9 mouse cellular contexts compared by ENCODE assay signal in the genomic region with DNA sequence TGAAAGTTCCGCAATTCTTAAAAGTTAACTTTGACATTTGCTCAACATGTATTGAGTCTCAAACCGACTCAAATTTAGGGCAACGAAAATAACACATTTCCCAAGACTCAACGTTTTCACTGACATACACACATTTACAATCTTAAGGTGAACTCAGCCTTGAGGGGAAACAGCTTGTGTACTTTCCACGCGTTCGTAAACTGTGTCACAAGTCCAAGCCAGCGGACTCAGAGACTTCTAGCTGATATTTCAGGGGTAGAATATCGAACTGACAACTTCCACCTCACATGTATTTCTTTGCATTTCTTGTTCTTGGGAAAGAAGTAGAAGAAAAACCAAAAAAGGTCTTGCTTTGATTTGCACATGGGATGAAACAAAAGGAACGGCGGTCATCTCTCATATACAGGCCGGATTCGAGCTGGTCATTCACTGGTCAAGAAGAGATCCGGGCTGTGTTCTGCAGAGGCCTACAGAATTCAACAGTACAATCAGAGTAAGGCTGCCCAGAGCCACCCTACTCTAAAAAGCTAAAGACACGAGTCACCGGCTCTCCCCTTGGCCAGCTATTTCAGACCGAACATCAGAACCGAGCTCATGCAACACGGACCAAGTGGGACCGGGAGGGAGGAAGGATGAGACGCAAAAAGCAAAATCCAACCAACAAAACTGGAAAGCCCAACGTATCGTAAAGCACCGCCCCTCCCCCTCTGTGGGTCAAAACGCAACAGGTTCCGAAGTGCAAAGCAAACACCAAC. TPM values are rescaled to one million over a fixed set of nuclear protein-coding genes. Genes with fewer than 3 reads are reported as not detected.
DNase-seq lines count a peak whose midpoint lies in the region; ATAC-seq and TF ChIP-seq lines count a peak whose summit lies in the region.
"Had no signal": no experiment of that assay in that cellular context is flagged by ENCODE, and none has a peak within 500 bp of the region (broad histone marks: within the 10 kb centered on the region; RNA-seq: fewer than 3 reads in every experiment).

No protein-coding gene starts in this region.

- no peaks in the 10 kb centered on the region for H3K9me3 ChIP-seq in lung, embryonic 15.5 days
- H3K9me3 ChIP-seq in forebrain, embryonic 11.5 days (ENCODE audit: control insufficient read depth, low read length), result no peaks in the 10 kb centered on the region
- no peaks in the 10 kb centered on the region for H3K9me3 ChIP-seq in intestine, embryonic 16.5 days (ENCODE audit: control insufficient read depth, low read length)

- ATAC-seq in lung, embryonic 15.5 days (ENCODE audit: borderline replicate concordance, extremely low read depth, low FRiP score, low TSS enrichment), result no peak
- no peak for ATAC-seq in forebrain, embryonic 11.5 days (replicated peaks; ENCODE audit: low FRiP score)
- ATAC-seq in intestine, embryonic 16.5 days, result no peak

- peaks cover 91% of the 10 kb centered on the region for H3K27me3 ChIP-seq in lung, embryonic 15.5 days
- peaks cover 3% of the 10 kb centered on the region for H3K27me3 ChIP-seq in forebrain, embryonic 11.5 days (ENCODE audit: control insufficient read depth, insufficient read depth, low read length)
- peaks cover 79% of the 10 kb centered on the region for H3K27me3 ChIP-seq in intestine, embryonic 16.5 days (replicated peaks; ENCODE audit: control insufficient read depth, insufficient read depth, low read length)
- peaks cover 77% of the 10 kb centered on the region for H3K27me3 ChIP-seq in small intestine, adult 2 months (ENCODE audit: control insufficient read depth, insufficient read depth, low read length)

- peak overlapping the region; percentile 48 for H3K4me3 ChIP-seq in lung, embryonic 15.5 days
- peak overlapping the region; percentile 85 for H3K4me3 ChIP-seq in forebrain, embryonic 11.5 days (ENCODE audit: low read depth, low read length)
- peak overlapping the region; percentile 57; the same call in 1 of the 2 replicates for H3K4me3 ChIP-seq in intestine, embryonic 16.5 days (ENCODE audit: low read length)
- peak overlapping the region; percentile 59; the same call in 1 of the 2 replicates for H3K4me3 ChIP-seq in small intestine, adult 2 months (ENCODE audit: low read depth, low read length)

- WGBS in lung, embryonic 15.5 days, result 6% methylated on average over 26 of the region's 26 CpGs
- WGBS in forebrain, embryonic 11.5 days, result 2% methylated on average over 26 of the region's 26 CpGs
- 6% methylated on average over 26 of the region's 26 CpGs for WGBS in intestine, embryonic 16.5 days
- WGBS in small intestine, adult 2 months, result 22% methylated on average over 26 of the region's 26 CpGs

- H3K27ac ChIP-seq in lung, embryonic 15.5 days, result no peak overlapping the region
- peak overlapping the region; percentile 92 for H3K27ac ChIP-seq in forebrain, embryonic 11.5 days (ENCODE audit: low read depth, low read length)
- no peak overlapping the region for H3K27ac ChIP-seq in intestine, embryonic 16.5 days (ENCODE audit: low read length)
- H3K27ac ChIP-seq in small intestine, adult 2 months (ENCODE audit: insufficient read depth, low read depth, low read length), result no peak overlapping the region

- peaks cover 32% of the 10 kb centered on the region for H3K4me1 ChIP-seq in lung, embryonic 15.5 days
- peaks cover 6% of the 10 kb centered on the region; the same call in 1 of the 2 replicates for H3K4me1 ChIP-seq in forebrain, embryonic 11.5 days (replicated peaks; ENCODE audit: control insufficient read depth, insufficient read depth, low read length)
- H3K4me1 ChIP-seq in intestine, embryonic 16.5 days (ENCODE audit: control insufficient read depth, insufficient read depth, low read length), result peaks cover 30% of the 10 kb centered on the region
- peaks cover 22% of the 10 kb centered on the region for H3K4me1 ChIP-seq in small intestine, adult 2 months (ENCODE audit: control insufficient read depth, insufficient read depth, insufficient read length, low read length)

- H3K9ac ChIP-seq in lung, embryonic 15.5 days, result no peak overlapping the region
- H3K9ac ChIP-seq in forebrain, embryonic 11.5 days (ENCODE audit: low read length), result peak overlapping the region; percentile 95
- no peak overlapping the region for H3K9ac ChIP-seq in intestine, embryonic 16.5 days (ENCODE audit: low read depth, low read length)

- DNase-seq in lung, postnatal 14 days, result no peak
- DNase-seq in forebrain, embryonic 11.5 days (ENCODE audit: low spot score), result peak; percentile 66
- no peak for DNase-seq in natural killer cell, adult 2 months (ENCODE audit: low spot score in 2 of 2)
- DNase-seq in kidney, adult 11 months, result no peak
- DNase-seq in frontal cortex, postnatal 14 days (ENCODE audit: low spot score in 2 of 2), result no peak

- no peak for TF ChIP-seq POLR2A in small intestine, adult 2 months (IDR thresholded peaks at IDR 0.05; ENCODE audit: low read depth, low read length)

- TF ChIP-seq CTCF in small intestine, adult 2 months (IDR thresholded peaks at IDR 0.05; ENCODE audit: extremely low read depth, insufficient read length, insufficient replicate concordance, low read depth, low read length), result no peak

- H3K36me3 ChIP-seq in lung, embryonic 15.5 days, result no peaks in the 10 kb centered on the region
- H3K36me3 ChIP-seq in forebrain, embryonic 11.5 days (ENCODE audit: control insufficient read depth, insufficient read depth, low read length), result no peaks in the 10 kb centered on the region
- no peaks in the 10 kb centered on the region for H3K36me3 ChIP-seq in intestine, embryonic 16.5 days (ENCODE audit: control insufficient read depth, insufficient read depth, low read length)
- H3K36me3 ChIP-seq in small intestine, adult 2 months (ENCODE audit: control insufficient read depth, insufficient read depth, low read length), result no peaks in the 10 kb centered on the region

- peak overlapping the region; percentile 92 for H3K4me2 ChIP-seq in lung, embryonic 15.5 days
- peak overlapping the region; percentile 77 for H3K4me2 ChIP-seq in forebrain, embryonic 11.5 days (ENCODE audit: low read depth, low read length, severe bottlenecking)
- no peak overlapping the region for H3K4me2 ChIP-seq in intestine, embryonic 16.5 days (ENCODE audit: low read depth, low read length)

RNA-seq across cellular contexts. Expression of gene Sox21, which starts 2.9 kb away (rescaled TPM):
- polyA plus RNA-seq in lung, embryonic 15.5 days (2015; fragmentation: Nextera tagmentation; extraction: Ambion mirVana), result 0.72 and 0.96 TPM in 2 replicates
- 21.6 and 23.8 TPM in 2 replicates for polyA plus RNA-seq in forebrain, embryonic 11.5 days (2014; fragmentation: Nextera tagmentation; extraction: Ambion mirVana)
- polyA plus RNA-seq in intestine, embryonic 16.5 days (2015; fragmentation: Nextera tagmentation; extraction: Ambion mirVana), result not detected in 2 replicates
- polyA plus RNA-seq in small intestine, adult 2 months (2012; rRNA removed), result 0.06 and 5.2 TPM in 2 replicates

RNA-seq across cellular contexts. Expression of gene Gm9376, which starts 32.8 kb away (rescaled TPM):
- polyA plus RNA-seq in lung, embryonic 15.5 days (2015; fragmentation: Nextera tagmentation; extraction: Ambion mirVana), result not detected in 2 replicates
- not detected in 2 replicates for polyA plus RNA-seq in forebrain, embryonic 11.5 days (2014; fragmentation: Nextera tagmentation; extraction: Ambion mirVana)
- polyA plus RNA-seq in intestine, embryonic 16.5 days (2015; fragmentation: Nextera tagmentation; extraction: Ambion mirVana), result not detected in 2 replicates
- polyA plus RNA-seq in small intestine, adult 2 months (2012; rRNA removed), result not detected in 2 replicates
- polyA plus RNA-seq: large intestine, adult 2 months had no signal
